Mouse (Mus musculus) embryonic facial prominence, embryonic 11.5 days (tissue): ENCODE results near the gene Aox2. TPM values are rescaled to one million over a fixed set of nuclear protein-coding genes. Genes with fewer than 3 reads are reported as not detected.

Source experiments
- ATAC-seq: fragments of 200-750 bp; cut with Nextera tagmentation; replicated peaks from 2 replicates; pipeline ENCODE4 v1.8.0; 2017; ENCODE audit warnings: low read depth; ENCODE audit not compliant: insufficient number of reproducible peaks, low FRiP score, low TSS enrichment
- DNase-seq: peaks from one replicate; pipeline ENCODE4 v3.0.0-alpha.2; 2015; ENCODE audit warnings: low spot score
- H3K27ac ChIP-seq: fragments of 300-500 bp; sonication (generic); replicated peaks from 2 replicates; pipeline ENCODE4 v1.5.1; 2014; ENCODE audit warnings: mild to moderate bottlenecking, low read depth, low read length, control low read depth
- H3K27me3 ChIP-seq: fragments of 300-500 bp; sonication (generic); 2 replicates; pipeline ENCODE4 v1.6.1; 2014; ENCODE audit warnings: mild to moderate bottlenecking, low read length, moderate library complexity, mixed read lengths; ENCODE audit not compliant: control insufficient read depth, insufficient read depth
- H3K36me3 ChIP-seq: fragments of 300-500 bp; sonication (generic); replicated peaks from 2 replicates; pipeline ENCODE4 v1.6.1; 2014; ENCODE audit warnings: low read depth, mild to moderate bottlenecking, low read length, moderate library complexity, mixed read lengths; ENCODE audit not compliant: control insufficient read depth, insufficient read depth
- H3K4me1 ChIP-seq: fragments of 300-500 bp; sonication (generic); 2 replicates; pipeline ENCODE4 v1.6.1; 2014; ENCODE audit warnings: low read length, mixed read lengths; ENCODE audit not compliant: control insufficient read depth, insufficient read depth
- H3K4me2 ChIP-seq: fragments of 300-500 bp; sonication (generic); 2 replicates; pipeline ENCODE4 v1.6.1; 2014; ENCODE audit warnings: low read depth, mild to moderate bottlenecking, control low read depth, low read length, moderate library complexity
- H3K4me3 ChIP-seq: fragments of 300-500 bp; sonication (generic); 2 replicates; pipeline ENCODE4 v1.5.1; 2014; ENCODE audit warnings: low read depth, low read length, control low read depth
- H3K9ac ChIP-seq: fragments of 300-500 bp; sonication (generic); replicated peaks from 2 replicates; pipeline ENCODE4 v1.6.1; 2014; ENCODE audit warnings: mild to moderate bottlenecking, control low read depth, low read length
- H3K9me3 ChIP-seq: fragments of 300-500 bp; sonication (generic); replicated peaks from 2 replicates; pipeline ENCODE4 v1.6.1; 2016; ENCODE audit warnings: mild to moderate bottlenecking, low read length, inconsistent platforms, mixed read lengths; ENCODE audit not compliant: control insufficient read depth
- WGBS: fragments of 180-500 bp; shearing (Covaris S2); extraction: QIAGEN DNeasy Blood & Tissue Kit; methylation state at CpG from one replicate; pipeline ENCODE4 v1.1.7; 2014; 5-methylcytosine and 5-hydroxymethylcytosine counted together
- polyA plus RNA-seq: library from polyadenylated mRNA; unstranded; fragments of >200 nt; fragmentation: Nextera tagmentation; extraction: Ambion mirVana; gene quantifications from 2 replicates; pipeline ENCODE4 v1.2.1, GENCODE M21; 2014

Gene Aox2
- not detected in 2 replicates for polyA plus RNA-seq

GRCm38 (mm10) chr1:58278026-58278425, at the start of gene Aox2:
Aox2 (plus strand) TSS chr1:58278326.
- Histone ChIP-seq H3K9me3 (no peaks in the 10 kb centered on the region), H3K4me3 (no peak within 1 kb of the TSS), H3K36me3 (no peaks in the 10 kb centered on the region), H3K4me2 (no peak within 1 kb of the TSS), H3K9ac (no peak within 1 kb of the TSS), H3K27me3 (no peaks in the 10 kb centered on the region), H3K4me1 (no peaks in the 10 kb centered on the region), H3K27ac (no peak within 1 kb of the TSS)
- WGBS = 62% methylated on average over 5 of the region's 5 CpGs
- ATAC-seq (no peak), DNase-seq (no peak)

- Histone ChIP-seq H3K4me1 (no peaks in the 10 kb centered on the region), H3K9me3 (no peaks in the 10 kb centered on the region), H3K4me3 (no peak overlapping the region), H3K36me3 (no peaks in the 10 kb centered on the region), H3K27ac (no peak overlapping the region), H3K27me3 (no peaks in the 10 kb centered on the region), H3K9ac (no peak overlapping the region), H3K4me2 (no peak overlapping the region)
- ATAC-seq (no peak), DNase-seq (no peak)
Measured at GRCm38 (mm10) chr1:58228916-58229315, 49.2 kb upstream of the Aox2 start.

- Histone ChIP-seq H3K4me1 (no peaks in the 10 kb centered on the region), H3K4me3 (no peak overlapping the region), H3K4me2 (no peak overlapping the region), H3K9me3 (no peaks in the 10 kb centered on the region), H3K27me3 (no peaks in the 10 kb centered on the region), H3K9ac (no peak overlapping the region), H3K27ac (no peak overlapping the region), H3K36me3 (no peaks in the 10 kb centered on the region)
- 78% methylated on average over 4 of the region's 4 CpGs for WGBS
- no peak for DNase-seq
- no peak for ATAC-seq
Measured at GRCm38 (mm10) chr1:58229774-58230173, 48.4 kb upstream of the Aox2 start.

- no peak overlapping the region for H3K9ac ChIP-seq
- no peak overlapping the region for H3K4me3 ChIP-seq
- ATAC-seq (no peak), DNase-seq (no peak)
- H3K36me3 ChIP-seq = no peaks in the 10 kb centered on the region
- no peaks in the 10 kb centered on the region for H3K9me3 ChIP-seq
- no peak overlapping the region for H3K27ac ChIP-seq
- WGBS = 60% methylated on average over 5 of the region's 5 CpGs
- no peak overlapping the region for H3K4me2 ChIP-seq
- no peaks in the 10 kb centered on the region for H3K4me1 ChIP-seq
- no peaks in the 10 kb centered on the region for H3K27me3 ChIP-seq
Measured at GRCm38 (mm10) chr1:58230542-58230941, 47.6 kb upstream of the Aox2 start.

- no peak overlapping the region for H3K27ac ChIP-seq
- H3K4me3 ChIP-seq = no peak overlapping the region
- H3K4me1 ChIP-seq = no peaks in the 10 kb centered on the region
- no peaks in the 10 kb centered on the region for H3K27me3 ChIP-seq
- H3K4me2 ChIP-seq = no peak overlapping the region
- WGBS = 53% methylated on average over 5 of the region's 5 CpGs
- H3K36me3 ChIP-seq = no peaks in the 10 kb centered on the region
- DNase-seq = no peak
- no peaks in the 10 kb centered on the region for H3K9me3 ChIP-seq
- H3K9ac ChIP-seq = no peak overlapping the region
- no peak for ATAC-seq
Measured at GRCm38 (mm10) chr1:58235405-58235804, 42.7 kb upstream of the Aox2 start.

- DNase-seq (no peak), ATAC-seq (no peak)
- Histone ChIP-seq H3K4me3 (no peak overlapping the region), H3K27me3 (no peaks in the 10 kb centered on the region), H3K9ac (no peak overlapping the region), H3K9me3 (no peaks in the 10 kb centered on the region), H3K4me1 (no peaks in the 10 kb centered on the region), H3K27ac (no peak overlapping the region), H3K36me3 (no peaks in the 10 kb centered on the region), H3K4me2 (no peak overlapping the region)
- WGBS = 78% methylated on average over 4 of the region's 4 CpGs
Measured at GRCm38 (mm10) chr1:58237527-58238299, 40.4 kb upstream of the Aox2 start.

GRCm38 (mm10) chr1:58238440-58238839, 39.7 kb upstream of the Aox2 start:
- H3K27me3 ChIP-seq = no peaks in the 10 kb centered on the region
- H3K36me3 ChIP-seq = no peaks in the 10 kb centered on the region
- H3K9me3 ChIP-seq = no peaks in the 10 kb centered on the region
- H3K4me1 ChIP-seq = no peaks in the 10 kb centered on the region
- 85% methylated on average over 5 of the region's 5 CpGs for WGBS
- H3K4me3 ChIP-seq = no peak overlapping the region
- no peak overlapping the region for H3K9ac ChIP-seq
- no peak for DNase-seq
- no peak overlapping the region for H3K4me2 ChIP-seq
- no peak for ATAC-seq
- no peak overlapping the region for H3K27ac ChIP-seq

GRCm38 (mm10) chr1:58238961-58239360, 39.2 kb upstream of the Aox2 start:
- no peaks in the 10 kb centered on the region for H3K27me3 ChIP-seq
- ATAC-seq = no peak
- no peak overlapping the region for H3K27ac ChIP-seq
- no peak overlapping the region for H3K4me3 ChIP-seq
- H3K9ac ChIP-seq = no peak overlapping the region
- no peaks in the 10 kb centered on the region for H3K9me3 ChIP-seq
- no peaks in the 10 kb centered on the region for H3K36me3 ChIP-seq
- WGBS = 93% methylated on average over 9 of the region's 9 CpGs
- no peak for DNase-seq
- no peak overlapping the region for H3K4me2 ChIP-seq
- no peaks in the 10 kb centered on the region for H3K4me1 ChIP-seq
